Mouse (Mus musculus): ENCODE measurements around the gene Pbx3. TPM values are rescaled to one million over a fixed set of nuclear protein-coding genes. Genes with fewer than 3 reads are reported as not detected.

Pbx3 gene
- polyA plus RNA-seq, 1 experiment from 2014 or later = 12.0 TPM

DNA sequence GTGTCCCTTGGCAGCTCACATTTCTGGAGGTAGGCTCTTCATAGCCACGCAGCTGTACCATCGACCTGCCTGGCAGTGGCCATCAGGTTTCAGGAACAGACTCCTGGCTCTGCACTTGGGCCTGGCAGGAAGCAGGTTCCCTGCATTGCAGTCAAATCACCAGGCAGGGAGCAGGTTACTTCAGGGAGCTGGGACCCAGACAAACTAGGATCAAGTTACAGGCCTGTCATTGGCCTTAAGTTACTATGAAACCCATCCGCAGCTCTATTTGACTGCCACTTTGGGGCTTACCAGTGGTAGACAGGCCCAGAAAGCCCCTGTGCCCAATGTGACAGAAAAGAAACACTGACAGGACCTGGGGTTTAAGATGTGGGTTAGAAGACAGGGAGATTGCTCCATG lies 204.8 kb downstream of the Pbx3 start:
- H3K4me1 ChIP-seq = no peaks in the 10 kb centered on the region
- H3K27ac ChIP-seq = no peak overlapping the region
- H3K4me3 ChIP-seq = no peak overlapping the region
- H3K36me3 ChIP-seq = peaks cover 22% of the 10 kb centered on the region
- 60% methylated on average over 3 of the region's 3 CpGs for WGBS (ENCODE audit: insufficient replicate concordance)
- no peaks in the 10 kb centered on the region for H3K27me3 ChIP-seq (replicated peaks)
- H3K4me2 ChIP-seq = no peak overlapping the region
- H3K9ac ChIP-seq = no peak overlapping the region
- no peaks in the 10 kb centered on the region for H3K9me3 ChIP-seq (replicated peaks)
- ATAC-seq = no peak

DNA sequence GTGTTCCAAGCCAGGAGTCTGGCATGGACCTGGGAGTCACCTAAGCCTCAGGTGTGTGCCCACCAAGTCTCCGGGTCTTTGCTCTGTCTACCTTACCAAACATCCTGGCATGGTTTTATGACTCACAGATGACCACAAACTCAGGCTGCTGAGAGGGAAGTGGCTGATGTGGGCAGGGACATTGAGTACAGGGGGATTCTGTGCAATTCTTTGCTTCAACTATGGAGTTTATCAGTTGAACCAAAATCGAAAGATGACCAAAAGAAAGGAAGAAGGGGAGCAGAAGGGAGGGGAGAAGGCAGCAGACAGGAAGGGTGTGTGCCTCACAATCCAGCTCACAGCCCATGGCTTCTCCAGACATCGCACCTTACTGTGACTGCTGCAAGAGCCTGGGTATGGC lies 210.5 kb downstream of the Pbx3 start:
- H3K9me3 ChIP-seq (replicated peaks) = no peaks in the 10 kb centered on the region
- no peaks in the 10 kb centered on the region for H3K4me1 ChIP-seq
- no peak for ATAC-seq
- H3K36me3 ChIP-seq = no peaks in the 10 kb centered on the region
- 44% methylated on average over 3 of the region's 3 CpGs for WGBS (ENCODE audit: insufficient replicate concordance)
- no peak overlapping the region for H3K4me2 ChIP-seq
- no peak overlapping the region for H3K9ac ChIP-seq
- no peaks in the 10 kb centered on the region for H3K27me3 ChIP-seq (replicated peaks)
- H3K4me3 ChIP-seq = no peak overlapping the region
- no peak overlapping the region for H3K27ac ChIP-seq

DNA sequence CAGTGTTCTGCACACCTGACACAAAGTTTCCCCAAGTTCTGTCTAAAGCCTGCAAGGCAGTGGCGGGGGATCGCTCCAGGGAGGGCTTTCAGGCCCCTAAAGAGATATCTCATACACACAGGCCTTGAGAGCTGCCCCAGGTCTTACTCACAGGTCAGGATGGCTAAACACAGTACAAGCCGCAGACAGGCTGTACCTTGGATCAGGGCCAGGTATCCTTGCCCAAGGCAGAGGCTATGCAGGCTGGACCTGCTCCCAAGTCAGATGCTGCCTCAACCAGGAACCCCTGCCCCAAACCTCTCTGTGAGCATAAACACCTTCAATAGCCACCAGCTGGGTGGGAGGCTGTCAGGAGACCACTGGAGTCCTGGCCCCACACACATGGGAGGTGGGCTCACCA lies 215.2 kb downstream of the Pbx3 start:
- Histone ChIP-seq H3K27me3 (replicated peaks) (no peaks in the 10 kb centered on the region), H3K36me3 (no peaks in the 10 kb centered on the region), H3K4me1 (no peaks in the 10 kb centered on the region), H3K4me2 (no peak overlapping the region), H3K9me3 (replicated peaks) (no peaks in the 10 kb centered on the region), H3K27ac (no peak overlapping the region), H3K4me3 (no peak overlapping the region), H3K9ac (no peak overlapping the region)
- ATAC-seq = no peak
- 79% methylated on average over 3 of the region's 3 CpGs for WGBS (ENCODE audit: insufficient replicate concordance)

DNA sequence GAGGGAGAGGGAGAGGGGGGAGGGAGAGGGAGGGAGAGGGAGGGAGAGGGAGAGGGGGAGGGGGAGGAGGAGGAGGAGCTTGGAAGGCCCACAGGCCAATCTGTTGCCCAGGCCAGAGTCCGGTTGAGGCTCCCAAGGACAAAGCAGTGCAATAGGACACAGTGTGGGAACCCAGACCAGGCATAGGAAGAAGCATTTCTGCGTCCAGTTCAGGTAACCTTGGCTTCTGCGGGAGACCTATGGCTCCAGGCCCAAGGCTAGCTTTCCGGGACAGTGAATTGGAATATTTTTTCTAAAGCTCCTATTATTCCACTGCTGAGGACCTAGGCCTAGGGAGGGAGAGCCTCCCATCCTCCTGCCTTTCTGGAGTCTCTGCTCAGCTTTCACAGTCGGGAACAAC lies 218.1 kb downstream of the Pbx3 start:
- peak; percentile 46; the same call in 1 of the 2 replicates for ATAC-seq

DNA sequence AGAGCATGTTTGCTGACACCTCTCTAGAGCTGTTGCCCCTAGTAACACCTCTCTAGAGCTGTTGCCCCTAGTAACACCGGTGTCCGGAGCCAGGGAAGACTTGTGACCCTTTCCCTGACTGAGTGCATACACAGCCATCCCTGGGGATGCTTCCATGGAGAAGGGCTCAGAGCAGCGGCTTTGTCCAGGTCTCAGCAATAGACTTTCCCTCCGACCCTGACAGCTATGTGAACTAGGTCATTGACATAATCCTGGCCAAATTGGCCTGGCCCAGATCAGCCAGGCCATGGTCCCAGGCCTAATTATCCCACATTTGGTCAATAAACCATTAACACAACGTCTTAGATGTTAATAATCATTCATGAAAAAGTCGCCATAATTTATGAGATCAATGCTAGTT lies 219.6 kb downstream of the Pbx3 start:
- ATAC-seq = no peak
- Histone ChIP-seq H3K9ac (no peak overlapping the region), H3K27me3 (replicated peaks) (no peaks in the 10 kb centered on the region), H3K27ac (no peak overlapping the region), H3K4me1 (no peaks in the 10 kb centered on the region), H3K36me3 (no peaks in the 10 kb centered on the region), H3K4me3 (no peak overlapping the region), H3K9me3 (replicated peaks) (no peaks in the 10 kb centered on the region), H3K4me2 (no peak overlapping the region)
- WGBS (ENCODE audit: insufficient replicate concordance) = 69% methylated on average over 6 of the region's 6 CpGs

More for the DNA sequence above, 218.1 kb downstream of the Pbx3 start:
- Histone ChIP-seq H3K27ac (no peak overlapping the region), H3K4me3 (no peak overlapping the region), H3K9ac (no peak overlapping the region), H3K4me1 (no peaks in the 10 kb centered on the region), H3K36me3 (no peaks in the 10 kb centered on the region), H3K4me2 (no peak overlapping the region), H3K27me3 (replicated peaks) (no peaks in the 10 kb centered on the region), H3K9me3 (replicated peaks) (no peaks in the 10 kb centered on the region)
- WGBS (ENCODE audit: insufficient replicate concordance) = 56% methylated on average over 5 of the region's 5 CpGs

DNA sequence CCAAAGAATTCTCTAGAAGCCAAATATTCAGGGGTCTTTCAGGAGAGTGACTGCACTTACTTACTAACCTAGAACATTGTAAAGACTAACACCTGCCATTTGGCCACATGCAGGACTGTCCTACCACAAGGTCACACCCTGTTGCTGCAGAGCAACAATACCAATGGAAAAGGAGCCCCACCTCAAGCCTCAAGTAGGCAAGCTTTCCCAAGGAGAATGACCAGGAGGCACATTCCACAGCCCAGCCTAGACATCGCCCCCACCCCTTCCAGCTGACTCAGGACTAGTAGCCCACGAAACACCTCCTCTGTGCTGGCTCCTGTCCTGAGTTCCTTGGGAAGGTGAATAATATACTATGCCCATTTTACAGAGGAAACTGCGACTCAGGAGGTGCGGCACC lies 222.4 kb downstream of the Pbx3 start:
- H3K36me3 ChIP-seq = no peaks in the 10 kb centered on the region
- H3K4me2 ChIP-seq = no peak overlapping the region
- H3K4me3 ChIP-seq = no peak overlapping the region
- 64% methylated on average over 4 of the region's 4 CpGs for WGBS (ENCODE audit: insufficient replicate concordance)
- no peak for ATAC-seq
- H3K4me1 ChIP-seq = no peaks in the 10 kb centered on the region
- H3K27ac ChIP-seq = no peak overlapping the region
- no peaks in the 10 kb centered on the region for H3K9me3 ChIP-seq (replicated peaks)
- H3K9ac ChIP-seq = no peak overlapping the region
- no peaks in the 10 kb centered on the region for H3K27me3 ChIP-seq (replicated peaks)

DNA sequence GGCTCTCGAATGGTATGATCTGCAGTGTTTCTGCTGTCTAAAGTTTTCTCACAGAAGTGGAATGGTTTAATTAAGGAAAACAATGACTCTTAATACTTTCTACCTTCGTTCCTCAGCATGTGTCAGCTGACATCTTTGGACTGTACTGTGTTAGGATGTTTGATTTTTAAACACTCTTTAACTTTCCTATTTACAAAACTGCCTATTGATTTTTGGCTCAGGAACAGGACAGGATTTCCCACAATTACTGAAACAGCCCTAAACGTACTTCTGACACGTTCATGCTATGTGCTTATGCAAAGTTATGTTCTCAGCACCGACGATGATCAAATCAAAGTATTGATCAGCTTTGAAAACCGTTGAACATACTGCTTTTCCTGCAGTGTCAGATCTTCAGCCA lies 224.7 kb downstream of the Pbx3 start:
- Histone ChIP-seq H3K4me1 (no peaks in the 10 kb centered on the region), H3K4me2 (no peak overlapping the region), H3K36me3 (no peaks in the 10 kb centered on the region), H3K9me3 (replicated peaks) (no peaks in the 10 kb centered on the region), H3K9ac (no peak overlapping the region), H3K27ac (no peak overlapping the region), H3K27me3 (replicated peaks) (no peaks in the 10 kb centered on the region), H3K4me3 (no peak overlapping the region)
- no peak for ATAC-seq
- 57% methylated on average over 7 of the region's 7 CpGs for WGBS (ENCODE audit: insufficient replicate concordance)

DNA sequence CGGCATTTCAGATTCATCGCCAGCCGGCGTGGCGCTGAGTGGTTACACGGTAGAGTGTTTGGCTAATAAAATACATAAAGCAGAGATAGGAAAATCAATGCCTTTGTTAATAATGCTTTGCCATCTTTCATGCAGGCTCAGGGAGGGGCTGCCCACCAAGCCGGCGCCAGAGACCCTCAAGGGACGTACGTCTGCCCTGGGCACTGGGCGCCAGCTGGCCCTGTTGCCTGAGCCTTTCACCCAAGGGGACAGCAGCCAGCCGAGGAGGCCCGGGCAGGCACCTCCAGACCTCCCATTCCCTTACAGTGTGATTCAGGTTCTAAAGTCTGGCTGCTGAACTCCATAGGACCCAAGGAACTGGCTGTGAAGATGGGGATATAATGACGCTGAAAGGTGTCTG lies 225.5 kb downstream of the Pbx3 start:
- Histone ChIP-seq H3K4me3 (no peak overlapping the region), H3K9me3 (replicated peaks) (no peaks in the 10 kb centered on the region), H3K27ac (no peak overlapping the region), H3K27me3 (replicated peaks) (no peaks in the 10 kb centered on the region), H3K4me1 (no peaks in the 10 kb centered on the region), H3K36me3 (no peaks in the 10 kb centered on the region), H3K9ac (no peak overlapping the region), H3K4me2 (no peak overlapping the region)
- WGBS (ENCODE audit: insufficient replicate concordance) = 81% methylated on average over 14 of the region's 14 CpGs
- ATAC-seq = no peak

DNA sequence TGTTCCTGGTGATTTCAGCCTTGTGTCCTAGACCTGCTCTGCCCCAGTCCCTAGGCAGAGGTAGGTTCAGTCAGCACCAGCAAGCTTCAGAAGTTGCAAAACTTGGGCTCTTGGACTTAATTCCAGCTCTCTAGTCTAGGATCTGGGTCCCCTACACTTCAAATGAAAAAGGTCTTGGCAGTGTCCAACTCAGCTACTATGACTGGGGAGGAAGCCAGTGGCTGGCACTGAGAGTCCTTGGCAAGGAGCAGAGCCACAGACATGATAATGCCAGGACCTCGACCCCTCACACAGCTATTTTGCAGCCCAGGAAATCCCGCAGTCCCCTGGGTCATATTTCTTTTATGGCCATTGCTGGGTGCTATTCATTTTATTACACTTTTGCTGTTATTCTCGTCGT lies 225.9 kb downstream of the Pbx3 start:
- H3K36me3 ChIP-seq = no peaks in the 10 kb centered on the region
- H3K9ac ChIP-seq = no peak overlapping the region
- no peak overlapping the region for H3K4me2 ChIP-seq
- H3K27ac ChIP-seq = no peak overlapping the region
- ATAC-seq = no peak
- H3K4me3 ChIP-seq = no peak overlapping the region
- H3K4me1 ChIP-seq = no peaks in the 10 kb centered on the region
- no peaks in the 10 kb centered on the region for H3K27me3 ChIP-seq (replicated peaks)
- WGBS (ENCODE audit: insufficient replicate concordance) = 68% methylated on average over 4 of the region's 4 CpGs
- no peaks in the 10 kb centered on the region for H3K9me3 ChIP-seq (replicated peaks)

DNA sequence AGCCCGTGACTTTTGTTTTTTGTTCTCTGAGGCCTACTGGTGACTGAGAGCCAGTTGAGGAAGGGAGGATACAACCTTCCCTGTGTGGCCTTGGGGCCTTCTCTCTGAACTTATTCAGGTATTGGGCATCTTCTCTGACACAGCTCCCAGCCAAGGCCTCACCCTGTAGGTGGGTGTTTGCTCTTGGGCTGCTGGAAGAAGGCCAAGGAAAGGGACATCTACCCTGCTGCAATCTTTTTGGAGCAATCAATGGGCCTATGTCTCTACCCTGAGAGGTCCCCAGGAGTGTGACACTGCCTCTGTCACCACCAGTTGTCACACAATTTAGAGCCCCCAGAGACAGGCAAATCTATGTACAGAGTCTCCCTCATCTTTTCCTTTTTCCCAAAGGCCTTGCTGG lies 226.5 kb downstream of the Pbx3 start:
- H3K36me3 ChIP-seq = no peaks in the 10 kb centered on the region
- no peak overlapping the region for H3K4me2 ChIP-seq
- H3K4me1 ChIP-seq = no peaks in the 10 kb centered on the region
- no peaks in the 10 kb centered on the region for H3K27me3 ChIP-seq (replicated peaks)
- H3K27ac ChIP-seq = no peak overlapping the region
- H3K9ac ChIP-seq = no peak overlapping the region
- H3K4me3 ChIP-seq = no peak overlapping the region
- ATAC-seq = no peak
- no peaks in the 10 kb centered on the region for H3K9me3 ChIP-seq (replicated peaks)
- 62% methylated on average over 1 of the region's 1 CpGs for WGBS (ENCODE audit: insufficient replicate concordance)

DNA sequence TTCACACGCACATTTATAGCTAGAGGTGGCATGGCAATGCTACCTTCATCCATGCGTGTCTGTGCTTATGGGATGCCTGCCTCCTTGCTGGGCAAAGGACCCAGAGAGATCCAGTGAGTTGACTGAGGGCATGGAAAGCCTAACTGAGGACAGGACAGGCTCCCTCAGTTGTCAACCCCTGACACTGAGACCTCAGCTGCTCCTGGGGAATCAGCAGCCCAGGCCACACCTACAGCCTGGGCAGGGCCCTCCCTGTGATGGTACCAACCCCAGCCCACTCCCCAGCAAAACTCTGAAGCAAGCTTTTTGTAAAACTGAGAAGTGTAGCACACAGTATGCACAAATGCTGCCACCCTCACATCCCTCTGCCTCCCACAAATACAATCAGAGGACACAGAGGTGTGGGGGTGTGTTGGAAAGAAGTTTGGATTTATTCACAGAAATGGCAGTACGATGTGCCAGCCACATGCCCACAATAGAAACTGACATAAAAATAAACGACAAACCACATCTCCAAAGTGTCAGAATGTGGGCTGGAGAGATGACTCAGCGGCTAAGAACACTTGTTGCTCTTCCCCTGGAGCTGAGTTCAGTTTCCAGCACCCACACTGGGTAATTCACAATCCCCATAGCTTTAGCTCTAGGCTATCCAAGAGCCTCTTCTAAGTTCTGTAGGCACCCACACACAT lies 233.3 kb downstream of the Pbx3 start:
- ATAC-seq = no peak
- Histone ChIP-seq H3K27ac (no peak overlapping the region), H3K27me3 (replicated peaks) (no peaks in the 10 kb centered on the region), H3K4me2 (no peak overlapping the region), H3K9me3 (replicated peaks) (no peaks in the 10 kb centered on the region), H3K9ac (no peak overlapping the region), H3K4me1 (no peaks in the 10 kb centered on the region), H3K4me3 (no peak overlapping the region), H3K36me3 (no peaks in the 10 kb centered on the region)
- WGBS (ENCODE audit: insufficient replicate concordance) = 40% methylated on average over 5 of the region's 5 CpGs

DNA sequence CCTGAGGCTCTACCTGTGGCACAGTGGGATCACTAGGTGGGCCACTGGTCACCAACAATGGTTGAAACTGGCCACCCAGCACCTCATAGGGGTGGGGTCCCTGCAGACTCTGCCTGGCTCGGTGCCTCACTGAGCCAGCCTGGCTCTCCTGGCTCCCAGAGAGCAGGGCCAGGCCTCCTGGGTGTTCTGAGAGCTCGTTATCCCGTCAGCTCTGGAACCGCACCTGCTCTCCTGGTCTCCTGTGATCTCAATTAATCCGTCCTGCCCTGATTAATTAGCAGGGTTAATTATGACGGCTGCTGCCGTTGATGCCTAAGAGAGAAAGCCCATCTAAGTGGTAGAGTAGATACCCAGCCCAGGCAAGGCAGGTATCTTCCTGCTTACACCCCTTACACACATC lies 237.6 kb downstream of the Pbx3 start:
- Histone ChIP-seq H3K9ac (no peak overlapping the region), H3K9me3 (replicated peaks) (no peaks in the 10 kb centered on the region), H3K4me3 (no peak overlapping the region), H3K4me1 (0 out of 2 replicates have a peak, but pooled peaks cover under 1% of the 10 kb centered on the region), H3K36me3 (no peaks in the 10 kb centered on the region), H3K27me3 (replicated peaks) (0 out of 2 replicates have a peak, but pooled peaks cover 5% of the 10 kb centered on the region), H3K27ac (no peak overlapping the region), H3K4me2 (no peak overlapping the region)
- WGBS (ENCODE audit: insufficient replicate concordance) = 69% methylated on average over 7 of the region's 7 CpGs
- ATAC-seq = no peak

DNA sequence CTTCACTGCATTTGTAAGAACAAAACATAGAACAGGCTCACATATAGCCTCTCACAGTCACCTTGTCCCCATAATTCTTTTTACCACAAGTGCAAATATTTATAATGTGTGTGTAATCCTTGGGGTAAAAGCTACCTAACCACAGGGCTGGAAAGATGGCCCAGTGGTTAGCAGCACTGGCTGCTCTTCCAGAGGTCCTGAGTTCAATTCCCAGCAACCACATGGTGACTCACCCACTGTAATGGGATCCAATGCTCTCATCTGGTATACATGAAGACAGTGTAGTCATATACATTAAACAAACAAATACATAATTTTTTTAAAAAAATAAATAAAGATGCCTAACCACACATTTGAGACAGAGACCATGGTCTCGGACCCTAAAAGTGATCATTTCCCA lies 240.2 kb downstream of the Pbx3 start:
- ATAC-seq = no peak
- no peaks in the 10 kb centered on the region for H3K36me3 ChIP-seq
- 0 out of 2 replicates have a peak, but pooled peaks cover 8% of the 10 kb centered on the region for H3K4me1 ChIP-seq
- H3K27ac ChIP-seq = no peak overlapping the region
- H3K4me2 ChIP-seq = no peak overlapping the region
- H3K9ac ChIP-seq = no peak overlapping the region
- H3K4me3 ChIP-seq = no peak overlapping the region
- H3K27me3 ChIP-seq (replicated peaks) = 0 out of 2 replicates have a peak, but pooled peaks cover 5% of the 10 kb centered on the region
- whole genome bisulfite sequencing (ENCODE audit: insufficient replicate concordance) = 61% methylated on average over 1 of the region's 1 CpGs
- no peaks in the 10 kb centered on the region for H3K9me3 ChIP-seq (replicated peaks)

Data from liver, embryonic 12.5 days (tissue).